Mouse (Mus musculus) spleen, adult 2 months (tissue): ENCODE measurements around the gene Dnttip1.

Experiments used
- CTCF ChIP-seq: fragments of 200-500 bp; IDR thresholded peaks from 2 replicates; pipeline ENCODE4 v1.5.1; 2011; ENCODE audit warnings: mild to moderate bottlenecking, inconsistent platforms; ENCODE audit not compliant: insufficient read depth, insufficient read length, insufficient replicate concordance; ENCODE audit errors: extremely low read depth
- POLR2A ChIP-seq: fragments of 200-500 bp; IDR thresholded peaks from 2 replicates; pipeline ENCODE4 v1.6.1; 2011; ENCODE audit warnings: low read depth, low read length, inconsistent platforms

DNA sequence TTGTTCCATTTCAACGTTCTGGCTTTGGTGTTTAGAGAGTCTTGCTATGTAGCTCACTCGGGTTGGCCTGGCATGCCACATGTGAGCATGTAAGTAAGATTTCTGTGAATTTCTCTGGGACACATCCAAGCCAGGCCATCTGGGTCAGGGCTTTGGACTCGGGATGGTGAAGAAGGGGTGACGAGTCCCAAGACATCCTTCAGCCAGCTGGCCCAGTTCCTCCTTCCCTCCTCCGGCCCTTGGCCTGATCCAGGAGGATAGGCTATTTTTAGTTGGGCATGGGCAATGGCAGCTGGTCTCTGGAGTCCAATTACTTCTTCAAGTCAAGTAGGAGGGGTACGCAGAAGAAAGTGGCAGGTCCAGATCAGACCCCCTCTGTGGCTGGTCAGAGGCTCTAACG, 33.0 kb downstream of the Dnttip1 start:
- no peak for TF ChIP-seq CTCF
- TF ChIP-seq POLR2A: no peak
